Mouse (Mus musculus) kidney, adult 18-20 months (tissue): ENCODE measurements around the gene Ptf1a.

Source experiments
- DNase-seq: peaks from one replicate; pipeline ENCODE4 v3.0.0; 2021

The Ptf1a gene

GRCm38 (mm10) chr2:19455228-19455627 is 9.8 kb downstream of the Ptf1a start:
- DNase-seq: no peak

DNA sequence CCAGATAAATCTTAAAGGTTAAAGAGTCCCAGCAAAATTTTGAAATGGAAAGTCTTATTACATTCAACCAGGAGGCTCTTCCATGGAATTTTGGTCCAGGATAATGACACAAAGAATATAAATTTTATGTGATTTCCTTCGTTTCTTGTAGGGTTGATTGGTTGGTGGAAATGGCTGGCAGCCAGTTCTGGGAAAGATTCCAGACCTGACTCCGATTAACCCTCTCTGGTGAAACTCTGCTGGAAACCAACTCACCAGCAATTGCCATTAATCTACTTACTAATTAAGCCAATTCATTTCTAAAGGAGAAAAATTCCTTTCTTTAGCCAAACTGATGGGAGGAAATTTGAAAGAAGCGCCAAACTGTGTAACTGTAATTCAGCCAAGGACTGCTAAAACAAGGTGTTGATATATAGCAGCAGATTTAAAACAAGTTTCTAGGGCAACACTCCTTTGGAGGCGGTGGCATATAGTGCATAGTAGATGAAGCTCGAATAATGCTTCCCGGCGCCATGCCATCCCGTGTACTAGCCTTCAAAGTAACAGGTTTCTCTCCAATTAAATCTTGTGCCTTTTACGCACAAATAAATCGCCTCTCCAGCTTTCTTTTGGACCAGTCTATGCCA is 10.5 kb downstream of the Ptf1a start:
- DNase-seq: no peak

DNA sequence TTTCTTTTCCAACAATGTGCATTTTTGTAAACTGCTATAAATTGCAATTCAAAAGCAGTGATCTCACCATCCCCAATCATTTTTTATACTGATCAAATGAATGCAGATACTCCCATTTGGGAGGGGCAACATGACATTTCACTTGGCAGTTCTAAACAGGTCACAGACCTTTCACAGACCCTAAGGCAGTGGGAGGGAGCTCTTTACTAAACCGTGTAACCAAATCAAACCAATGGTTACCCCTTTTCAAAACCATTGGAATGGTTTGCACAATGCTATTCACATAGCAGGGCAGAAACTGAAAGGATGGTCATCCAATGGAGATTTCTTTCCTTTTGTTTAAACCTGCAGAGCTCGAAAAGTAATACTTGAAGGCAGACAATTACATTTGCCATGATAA is 13.3 kb downstream of the Ptf1a start:
- DNase-seq: no peak

DNA sequence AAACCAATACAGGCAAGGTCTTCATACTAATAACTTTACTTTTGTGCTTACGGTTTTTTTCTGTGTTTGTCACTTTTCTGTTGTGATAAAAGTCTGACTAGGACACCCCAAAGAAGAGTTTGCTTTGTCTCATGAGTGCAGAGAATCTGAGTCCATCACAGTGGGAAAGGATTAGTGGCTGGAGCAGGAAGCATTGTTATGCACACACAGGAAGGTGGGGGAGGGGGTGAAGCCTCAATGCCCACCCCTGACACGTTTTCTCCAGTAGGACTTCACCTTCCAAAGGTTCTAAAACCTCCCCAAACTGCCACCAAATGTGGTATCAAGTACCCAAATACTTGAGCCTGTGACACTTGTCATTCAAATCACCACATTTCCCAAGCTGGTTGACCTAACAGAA is 16.5 kb downstream of the Ptf1a start:
- DNase-seq: no peak

GRCm38 (mm10) chr2:19490262-19490661 is 44.8 kb downstream of the Ptf1a start:
- no peak for DNase-seq
